ENCODE assay signal across 10 mouse cellular contexts in genomic region chr6:141041781-141042625, GRCm38 (mm10).
A peak's percentile ranks its signal among the peaks of the same experiment; 100 is the strongest.
DNase-seq lines count a peak whose midpoint lies in the region; ATAC-seq and TF ChIP-seq lines count a peak whose summit lies in the region.
"Had no signal": no experiment of that assay in that cellular context is flagged by ENCODE, and none has a peak within 500 bp of the region (broad histone marks: within the 10 kb centered on the region; RNA-seq: fewer than 3 reads in every experiment).

No protein-coding gene starts in this region.

- ATAC-seq in forebrain, postnatal 0 days = peak; percentile 48
- no peak for ATAC-seq in forebrain, embryonic 14.5 days
- peak; percentile 86 for ATAC-seq in intestine, embryonic 15.5 days
- ATAC-seq in megakaryocyte progenitor cell, adult 5-6 weeks (replicated peaks; ENCODE audit: poor library complexity) = no peak

- 0 out of 2 replicates have a peak, but pooled peaks cover 3% of the 10 kb centered on the region for H3K4me1 ChIP-seq in forebrain, postnatal 0 days (ENCODE audit: insufficient read depth)
- no peaks in the 10 kb centered on the region for H3K4me1 ChIP-seq in forebrain, embryonic 14.5 days (ENCODE audit: control insufficient read depth, insufficient read depth, low read length)
- peaks cover 3% of the 10 kb centered on the region for H3K4me1 ChIP-seq in intestine, embryonic 15.5 days (replicated peaks)

- DNase-seq in forebrain, postnatal 0 days = peak; percentile 38
- no peak for DNase-seq in forebrain, embryonic 14.5 days (ENCODE audit: low spot score)
- DNase-seq in fibroblast of lung, adult 2 months (ENCODE audit: low read depth) = peak; percentile 58
- peak; percentile 60 to 86 for DNase-seq in lung, postnatal 4 days
- DNase-seq in layer of hippocampus, adult 11-12 months (ENCODE audit: low spot score) = no peak
- no peak for DNase-seq in testis, postnatal 14 days (ENCODE audit: low spot score)

- 58% methylated on average over 16 of the region's 16 CpGs for WGBS in forebrain, postnatal 0 days
- 79% methylated on average over 16 of the region's 16 CpGs for WGBS in forebrain, embryonic 14.5 days
- 39% methylated on average over 16 of the region's 16 CpGs for WGBS in intestine, embryonic 15.5 days

- H3K4me2 ChIP-seq in forebrain, postnatal 0 days (ENCODE audit: low read depth) = peak overlapping the region; percentile 19; the same call in 1 of the 2 replicates
- no peak overlapping the region for H3K4me2 ChIP-seq in forebrain, embryonic 14.5 days (ENCODE audit: low read length)
- peak overlapping the region; percentile 28 for H3K4me2 ChIP-seq in intestine, embryonic 15.5 days (replicated peaks)

- H3K36me3 ChIP-seq in forebrain, postnatal 0 days (ENCODE audit: insufficient read depth) = no peaks in the 10 kb centered on the region
- no peaks in the 10 kb centered on the region for H3K36me3 ChIP-seq in forebrain, embryonic 14.5 days (ENCODE audit: control insufficient read depth, insufficient read depth, low read length)
- no peaks in the 10 kb centered on the region for H3K36me3 ChIP-seq in intestine, embryonic 15.5 days

- no peak overlapping the region for H3K27ac ChIP-seq in forebrain, postnatal 0 days (ENCODE audit: low read depth, low read length)
- no peak overlapping the region for H3K27ac ChIP-seq in forebrain, embryonic 14.5 days (ENCODE audit: low read depth, low read length)
- H3K27ac ChIP-seq in intestine, embryonic 15.5 days = peak overlapping the region; percentile 68
- H3K27ac ChIP-seq: liver, embryonic 14.5 days had no signal

- H3K9me3 ChIP-seq in forebrain, postnatal 0 days (ENCODE audit: low read length) = no peaks in the 10 kb centered on the region
- no peaks in the 10 kb centered on the region for H3K9me3 ChIP-seq in forebrain, embryonic 14.5 days (replicated peaks; ENCODE audit: control insufficient read depth, low read length)
- no peaks in the 10 kb centered on the region for H3K9me3 ChIP-seq in intestine, embryonic 15.5 days

- H3K4me3 ChIP-seq in forebrain, postnatal 0 days (ENCODE audit: low read depth, low read length) = no peak overlapping the region
- H3K4me3 ChIP-seq in forebrain, embryonic 14.5 days (ENCODE audit: low read depth, low read length) = no peak overlapping the region
- no peak overlapping the region for H3K4me3 ChIP-seq in intestine, embryonic 15.5 days (replicated peaks)

- no peak overlapping the region for H3K9ac ChIP-seq in forebrain, postnatal 0 days
- no peak overlapping the region for H3K9ac ChIP-seq in forebrain, embryonic 14.5 days (ENCODE audit: low read length)
- no peak overlapping the region for H3K9ac ChIP-seq in intestine, embryonic 15.5 days
- H3K9ac ChIP-seq: liver, embryonic 14.5 days had no signal

- H3K27me3 ChIP-seq in forebrain, postnatal 0 days (ENCODE audit: insufficient read depth, low read length) = no peaks in the 10 kb centered on the region
- no peaks in the 10 kb centered on the region for H3K27me3 ChIP-seq in forebrain, embryonic 14.5 days (replicated peaks; ENCODE audit: control insufficient read depth, insufficient read depth, low read length)
- no peaks in the 10 kb centered on the region for H3K27me3 ChIP-seq in intestine, embryonic 15.5 days (replicated peaks)
- H3K27me3 ChIP-seq: CH12.LX had no signal

- TF ChIP-seq CTCF in forebrain, postnatal 0 days (IDR thresholded peaks at IDR 0.05; ENCODE audit: low read depth) = no peak

Comparison
In these comparisons a context has a peak if more than half of its experiments do, and no peak if none do; other contexts are left out.
1. ATAC-seq: peak in forebrain, postnatal 0 days (single experiment) and intestine, embryonic 15.5 days (single experiment); none in forebrain, embryonic 14.5 days (single experiment) and megakaryocyte progenitor cell, adult 5-6 weeks (single experiment).
2. DNase-seq: peak in forebrain, postnatal 0 days (single experiment), fibroblast of lung, adult 2 months (single experiment) and lung, postnatal 4 days (2 of 2); none in forebrain, embryonic 14.5 days (single experiment), layer of hippocampus, adult 11-12 months (single experiment) and testis, postnatal 14 days (single experiment).